ENCODE assay signal across 12 mouse cellular contexts in the genomic region with DNA sequence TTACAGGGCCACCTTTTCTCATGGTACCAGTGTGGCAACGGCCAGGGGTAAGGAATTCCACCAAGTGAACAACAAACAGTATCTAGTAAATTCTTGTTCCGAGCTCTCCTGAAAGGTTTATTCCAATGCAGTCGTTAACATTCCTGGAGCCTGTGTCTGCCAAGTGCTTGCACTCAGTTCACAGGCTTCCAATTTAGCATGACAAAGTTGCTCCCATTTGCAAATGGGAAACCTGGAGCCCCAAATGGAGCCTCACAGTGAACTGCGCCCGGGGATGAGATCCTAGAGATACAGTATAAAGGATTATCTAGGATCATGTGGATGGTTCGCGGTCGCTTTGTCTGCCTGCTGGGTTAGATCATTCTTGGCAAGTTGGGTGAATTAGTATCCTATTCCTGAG.
A peak's percentile ranks its signal among the peaks of the same experiment; 100 is the strongest.
DNase-seq lines count a peak whose midpoint lies in the region; ATAC-seq and TF ChIP-seq lines count a peak whose summit lies in the region.
"Had no signal": no experiment of that assay in that cellular context is flagged by ENCODE, and none has a peak within 500 bp of the region (broad histone marks: within the 10 kb centered on the region; RNA-seq: fewer than 3 reads in every experiment).

No protein-coding gene starts in this region.

- no peak for TF ChIP-seq POLR2A in kidney, adult 2 months (IDR thresholded peaks at IDR 0.05; ENCODE audit: low read depth, low read length)

- no peak overlapping the region for H3K4me3 ChIP-seq in kidney, adult 2 months (ENCODE audit: insufficient read depth, low read depth, low read length)
- H3K4me3 ChIP-seq: embryonic facial prominence, embryonic 13.5 days; myocyte had no signal

- H3K36me3 ChIP-seq in kidney, adult 2 months (ENCODE audit: control insufficient read depth, insufficient read depth, low read length), result no peaks in the 10 kb centered on the region

- peaks cover 3% of the 10 kb centered on the region; the same call in 1 of the 2 replicates for H3K4me1 ChIP-seq in kidney, adult 2 months (ENCODE audit: control insufficient read depth, insufficient read depth, low read length)

- H3K27me3 ChIP-seq in kidney, adult 2 months (replicated peaks; ENCODE audit: control insufficient read depth, insufficient read depth, low read length), result no peaks in the 10 kb centered on the region
- H3K27me3 ChIP-seq: embryonic facial prominence, embryonic 13.5 days had no signal

- DNase-seq in kidney, adult 2 months, result peak; percentile 54
- no peak for DNase-seq in kidney, adult 11 months
- DNase-seq in ES-CJ7 (ENCODE audit: low read depth, low spot score) (peak; percentile 97), WW6 (ENCODE audit: low read depth, low spot score) (peak; percentile 71)
- DNase-seq in mesoderm, embryonic 11.5 days (ENCODE audit: low read depth, low spot score), result peak; percentile 44
- DNase-seq in frontal cortex, postnatal 10 days (ENCODE audit: low spot score in 2 of 2), result no peak
- DNase-seq: adrenal gland, postnatal 10 days; cerebellum, adult 9-11 months; right cerebral cortex, postnatal 25 days had no signal

- TF ChIP-seq CTCF in kidney, adult 2 months (conservative IDR thresholded peaks at IDR 0.05; ENCODE audit: insufficient read depth, insufficient read length, low read depth, low read length), result no peak

- H3K27ac ChIP-seq in kidney, adult 2 months (ENCODE audit: insufficient read depth, low read depth, low read length), result no peak overlapping the region
- H3K27ac ChIP-seq: embryonic facial prominence, embryonic 13.5 days had no signal

- ATAC-seq in erythroid progenitor cell, adult 5-6 weeks (replicated peaks; ENCODE audit: low FRiP score, poor library complexity, severe bottlenecking), result no peak

- 44% methylated on average over 8 of the region's 8 CpGs for WGBS in kidney, adult 2 months

Comparison
In these comparisons a context has a peak if more than half of its experiments do, and no peak if none do; other contexts are left out.
1. DNase-seq: peak in kidney, adult 2 months (single experiment), ES-CJ7 (single experiment), WW6 (single experiment) and mesoderm, embryonic 11.5 days (single experiment); none in kidney, adult 11 months (single experiment) and frontal cortex, postnatal 10 days (0 of 2).